Mouse (Mus musculus): Measurements from ENCODE around the gene Ndufa3. TPM values are rescaled to one million over a fixed set of nuclear protein-coding genes. Genes with fewer than 3 reads are reported as not detected.
A peak's percentile ranks its signal among the peaks of the same experiment; 100 is the strongest.

Ndufa3 gene
- polyA plus RNA-seq, 1 experiment from 2014 or later, result 642 TPM

GRCm38 (mm10) chr7:3646188-3646587, 29.0 kb downstream of the Ndufa3 start:
- H3K4me1 ChIP-seq (replicated peaks; ENCODE audit: control insufficient read depth, insufficient read depth, low read length), result peaks cover 35% of the 10 kb centered on the region
- peak overlapping the region; percentile 93 for H3K27ac ChIP-seq
- ATAC-seq (ENCODE audit: low FRiP score) (no peak), DNase-seq (ENCODE audit: low spot score) (no peak)
- peaks cover 19% of the 10 kb centered on the region for H3K36me3 ChIP-seq (replicated peaks; ENCODE audit: control insufficient read depth, insufficient read depth)
- H3K27me3 ChIP-seq (ENCODE audit: control insufficient read depth, insufficient read depth, low read length), result no peaks in the 10 kb centered on the region
- H3K4me2 ChIP-seq (replicated peaks), result peak overlapping the region; percentile 75
- peak overlapping the region; percentile 93 for H3K9ac ChIP-seq
- H3K4me3 ChIP-seq (replicated peaks; ENCODE audit: low read length), result peak overlapping the region; percentile 85
- no peaks in the 10 kb centered on the region for H3K9me3 ChIP-seq (ENCODE audit: control insufficient read depth, low read length)
- 23% methylated on average over 9 of the region's 9 CpGs for WGBS

- H3K9me3 ChIP-seq (ENCODE audit: control insufficient read depth, low read length), result no peaks in the 10 kb centered on the region
- H3K9ac ChIP-seq, result peak overlapping the region; percentile 93
- H3K4me1 ChIP-seq (replicated peaks; ENCODE audit: control insufficient read depth, insufficient read depth, low read length), result peaks cover 35% of the 10 kb centered on the region
- DNase-seq (ENCODE audit: low spot score) (no peak), ATAC-seq (ENCODE audit: low FRiP score) (no peak)
- no peaks in the 10 kb centered on the region for H3K27me3 ChIP-seq (ENCODE audit: control insufficient read depth, insufficient read depth, low read length)
- H3K27ac ChIP-seq, result no peak overlapping the region
- peak overlapping the region; percentile 85 for H3K4me3 ChIP-seq (replicated peaks; ENCODE audit: low read length)
- WGBS, result 60% methylated on average over 4 of the region's 4 CpGs
- H3K4me2 ChIP-seq (replicated peaks), result peak overlapping the region; percentile 75
- peaks cover 19% of the 10 kb centered on the region for H3K36me3 ChIP-seq (replicated peaks; ENCODE audit: control insufficient read depth, insufficient read depth)
Observed at GRCm38 (mm10) chr7:3646641-3647040, 29.5 kb downstream of the Ndufa3 start.

- no peak for DNase-seq (ENCODE audit: low spot score)
- no peaks in the 10 kb centered on the region for H3K9me3 ChIP-seq (ENCODE audit: control insufficient read depth, low read length)
- 94% methylated on average over 4 of the region's 4 CpGs for WGBS
- no peak overlapping the region for H3K9ac ChIP-seq
- H3K27ac ChIP-seq, result no peak overlapping the region
- H3K36me3 ChIP-seq (replicated peaks; ENCODE audit: control insufficient read depth, insufficient read depth), result peaks cover 100% of the 10 kb centered on the region
- no peaks in the 10 kb centered on the region for H3K27me3 ChIP-seq (ENCODE audit: control insufficient read depth, insufficient read depth, low read length)
- ATAC-seq (ENCODE audit: low FRiP score), result no peak
- H3K4me2 ChIP-seq (replicated peaks), result no peak overlapping the region
- no peaks in the 10 kb centered on the region for H3K4me1 ChIP-seq (replicated peaks; ENCODE audit: control insufficient read depth, insufficient read depth, low read length)
- H3K4me3 ChIP-seq (replicated peaks; ENCODE audit: low read length), result no peak overlapping the region
Observed at GRCm38 (mm10) chr7:3656966-3657365, 39.8 kb downstream of the Ndufa3 start.

- H3K4me2 ChIP-seq (replicated peaks), result no peak overlapping the region
- H3K36me3 ChIP-seq (replicated peaks; ENCODE audit: control insufficient read depth, insufficient read depth), result peaks cover 97% of the 10 kb centered on the region
- no peak overlapping the region for H3K9ac ChIP-seq
- no peak overlapping the region for H3K4me3 ChIP-seq (replicated peaks; ENCODE audit: low read length)
- no peak for ATAC-seq (ENCODE audit: low FRiP score)
- H3K4me1 ChIP-seq (replicated peaks; ENCODE audit: control insufficient read depth, insufficient read depth, low read length), result 0 out of 2 replicates have a peak, but pooled peaks cover under 1% of the 10 kb centered on the region
- no peaks in the 10 kb centered on the region for H3K27me3 ChIP-seq (ENCODE audit: control insufficient read depth, insufficient read depth, low read length)
- 95% methylated on average over 14 of the region's 14 CpGs for WGBS
- no peak overlapping the region for H3K27ac ChIP-seq
- DNase-seq (ENCODE audit: low spot score), result no peak
- H3K9me3 ChIP-seq (ENCODE audit: control insufficient read depth, low read length), result no peaks in the 10 kb centered on the region
Observed at GRCm38 (mm10) chr7:3658578-3658977, 41.4 kb downstream of the Ndufa3 start.

- 35% methylated on average over 15 of the region's 15 CpGs for WGBS
- H3K4me1 ChIP-seq (replicated peaks; ENCODE audit: control insufficient read depth, insufficient read depth, low read length), result peaks cover 15% of the 10 kb centered on the region
- H3K9ac ChIP-seq, result peak overlapping the region; percentile 70
- H3K9me3 ChIP-seq (ENCODE audit: control insufficient read depth, low read length), result no peaks in the 10 kb centered on the region
- DNase-seq (ENCODE audit: low spot score) (no peak), ATAC-seq (ENCODE audit: low FRiP score) (peak; percentile 24; the same call in 1 of the 2 replicates)
- H3K27ac ChIP-seq, result peak overlapping the region; percentile 82
- peak overlapping the region; percentile 61 for H3K4me3 ChIP-seq (replicated peaks; ENCODE audit: low read length)
- peaks cover 36% of the 10 kb centered on the region for H3K36me3 ChIP-seq (replicated peaks; ENCODE audit: control insufficient read depth, insufficient read depth)
- H3K27me3 ChIP-seq (ENCODE audit: control insufficient read depth, insufficient read depth, low read length), result no peaks in the 10 kb centered on the region
- peak overlapping the region; percentile 69 for H3K4me2 ChIP-seq (replicated peaks)
Observed at GRCm38 (mm10) chr7:3664524-3665214, 47.5 kb downstream of the Ndufa3 start.

GRCm38 (mm10) chr7:3665215-3666114, 48.3 kb downstream of the Ndufa3 start, which contains the start of gene Leng1:
Leng1 (minus strand) TSS chr7:3665840.
- DNase-seq (ENCODE audit: low spot score) (peak; percentile 97), ATAC-seq (ENCODE audit: low FRiP score) (peak; percentile 99)
- no peaks in the 10 kb centered on the region for H3K27me3 ChIP-seq (ENCODE audit: control insufficient read depth, insufficient read depth, low read length)
- peaks cover 15% of the 10 kb centered on the region for H3K4me1 ChIP-seq (replicated peaks; ENCODE audit: control insufficient read depth, insufficient read depth, low read length)
- H3K9me3 ChIP-seq (ENCODE audit: control insufficient read depth, low read length), result no peaks in the 10 kb centered on the region
- WGBS, result 4% methylated on average over 45 of the region's 45 CpGs
- peaks cover 28% of the 10 kb centered on the region for H3K36me3 ChIP-seq (replicated peaks; ENCODE audit: control insufficient read depth, insufficient read depth)
- H3K27ac ChIP-seq, result peak within 1 kb of the TSS; percentile 82
- H3K4me2 ChIP-seq (replicated peaks), result peak within 1 kb of the TSS; percentile 69
- H3K9ac ChIP-seq, result peak within 1 kb of the TSS; percentile 70
- H3K4me3 ChIP-seq (replicated peaks; ENCODE audit: low read length), result peak within 1 kb of the TSS; percentile 61

- Histone ChIP-seq H3K4me2 (replicated peaks) (no peak overlapping the region), H3K4me1 (replicated peaks; ENCODE audit: control insufficient read depth, insufficient read depth, low read length) (peaks cover 15% of the 10 kb centered on the region), H3K4me3 (replicated peaks; ENCODE audit: low read length) (no peak overlapping the region)
Observed at GRCm38 (mm10) chr7:3666921-3667391, 49.8 kb downstream of the Ndufa3 start.

More at GRCm38 (mm10) chr7:3666921-3667391, 49.8 kb downstream of the Ndufa3 start:
- ATAC-seq (ENCODE audit: low FRiP score) (no peak), DNase-seq (ENCODE audit: low spot score) (no peak)
- H3K27ac ChIP-seq, result no peak overlapping the region
- no peak overlapping the region for H3K9ac ChIP-seq
- no peaks in the 10 kb centered on the region for H3K9me3 ChIP-seq (ENCODE audit: control insufficient read depth, low read length)
- 19% methylated on average over 14 of the region's 14 CpGs for WGBS
- peaks cover 13% of the 10 kb centered on the region for H3K36me3 ChIP-seq (replicated peaks; ENCODE audit: control insufficient read depth, insufficient read depth)
- no peaks in the 10 kb centered on the region for H3K27me3 ChIP-seq (ENCODE audit: control insufficient read depth, insufficient read depth, low read length)
